Mouse (Mus musculus) layer of hippocampus, adult 9-11 months (tissue): ENCODE measurements around the gene Vps35l.

Source experiments
- DNase-seq: peaks from one replicate; pipeline ENCODE4 v3.0.0; 2022

Gene Vps35l

GRCm38 (mm10) chr7:118821887-118822556, 82.0 kb downstream of the Vps35l start:
- no peak for DNase-seq

- no peak for DNase-seq
These were observed 84.4 kb downstream of the Vps35l start for GRCm38 (mm10) chr7:118824451-118824850.

- peak; percentile 60 for DNase-seq
These were observed 88.0 kb downstream of the Vps35l start for GRCm38 (mm10) chr7:118827975-118828416.

GRCm38 (mm10) chr7:118837901-118838300, 97.9 kb downstream of the Vps35l start:
- DNase-seq: peak; percentile 49

- peak; percentile 59 for DNase-seq
These were observed 101.2 kb downstream of the Vps35l start for GRCm38 (mm10) chr7:118841030-118841745.

GRCm38 (mm10) chr7:118841796-118842195, 101.8 kb downstream of the Vps35l start:
- DNase-seq: no peak

GRCm38 (mm10) chr7:118842938-118843337, 102.9 kb downstream of the Vps35l start:
- DNase-seq: no peak

- DNase-seq: no peak
These were observed 105.1 kb downstream of the Vps35l start for GRCm38 (mm10) chr7:118845141-118845540.

- DNase-seq: no peak
These were observed 106.3 kb downstream of the Vps35l start for GRCm38 (mm10) chr7:118846329-118846728.

GRCm38 (mm10) chr7:118848796-118849195, 108.8 kb downstream of the Vps35l start:
- no peak for DNase-seq

- no peak for DNase-seq
These were observed 109.7 kb downstream of the Vps35l start for GRCm38 (mm10) chr7:118849543-118850250.

GRCm38 (mm10) chr7:118850676-118851290, 110.8 kb downstream of the Vps35l start:
- peak; percentile 57 for DNase-seq

GRCm38 (mm10) chr7:118851571-118851970, 111.5 kb downstream of the Vps35l start:
- DNase-seq: no peak

- no peak for DNase-seq
These were observed 112.6 kb downstream of the Vps35l start for GRCm38 (mm10) chr7:118852611-118853010.

- DNase-seq: no peak
These were observed 114.6 kb downstream of the Vps35l start for GRCm38 (mm10) chr7:118854606-118855005.

- DNase-seq: peak; percentile 92
These were observed 115.3 kb downstream of the Vps35l start, which contains the start of gene Iqck for GRCm38 (mm10) chr7:118855171-118855876. TSS of gene Iqck (plus strand) at chr7:118855752.

GRCm38 (mm10) chr7:118855877-118856304, 115.9 kb downstream of the Vps35l start, which contains the start of gene Knop1:
TSS of gene Knop1 (minus strand) at chr7:118856254.
- no peak for DNase-seq

- no peak for DNase-seq
These were observed 118.6 kb downstream of the Vps35l start for GRCm38 (mm10) chr7:118858640-118859039.

- DNase-seq: no peak
These were observed 125.3 kb downstream of the Vps35l start for GRCm38 (mm10) chr7:118865362-118865761.

- DNase-seq: no peak
These were observed 139.5 kb downstream of the Vps35l start for GRCm38 (mm10) chr7:118879466-118880029.

GRCm38 (mm10) chr7:118883957-118884356, 143.9 kb downstream of the Vps35l start:
- DNase-seq: no peak

GRCm38 (mm10) chr7:118884969-118885368, 144.9 kb downstream of the Vps35l start:
- peak; percentile 26 for DNase-seq
